Mouse (Mus musculus): Measurements from ENCODE around the gene Mpp2. TPM values are rescaled to one million over a fixed set of nuclear protein-coding genes. Genes with fewer than 3 reads are reported as not detected.

Gene Mpp2
- total RNA-seq, 4 experiments from 2014 or later: 12.6 to 29.0 (median 15.2) TPM

DNA sequence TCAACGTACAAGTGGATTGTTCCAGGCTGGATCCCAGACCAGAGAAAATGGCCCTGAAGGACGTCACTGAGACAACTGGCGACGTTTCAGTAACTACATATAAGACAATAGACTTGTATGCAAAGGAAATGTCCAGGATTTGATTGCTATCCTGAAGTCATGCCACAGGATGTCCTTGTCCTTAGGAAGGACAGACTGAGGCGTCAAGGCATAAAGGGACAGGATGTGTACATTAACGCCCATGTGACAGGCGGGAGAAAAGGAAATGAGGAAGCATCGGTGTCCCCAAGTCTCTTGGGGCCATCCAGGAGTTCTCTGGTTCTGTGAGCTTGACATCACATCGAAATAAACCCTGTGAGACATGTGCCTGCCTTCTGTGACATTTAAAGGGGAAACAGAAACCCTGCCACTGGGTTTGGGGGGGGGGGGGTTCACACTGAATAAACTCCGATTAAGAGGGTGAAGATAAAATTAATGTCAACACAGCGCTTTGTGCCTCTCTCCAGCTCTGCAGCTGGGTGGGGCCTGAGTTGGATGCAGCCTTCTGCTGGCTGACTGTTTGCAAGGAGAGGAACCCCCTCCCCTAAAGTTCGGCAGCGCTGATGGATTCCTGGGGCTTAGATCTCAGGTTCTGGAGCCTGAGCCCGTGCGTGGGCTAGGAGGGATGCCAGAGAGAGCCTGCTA, 79.2 kb downstream of the Mpp2 start:
- no peak for DNase-seq

DNA sequence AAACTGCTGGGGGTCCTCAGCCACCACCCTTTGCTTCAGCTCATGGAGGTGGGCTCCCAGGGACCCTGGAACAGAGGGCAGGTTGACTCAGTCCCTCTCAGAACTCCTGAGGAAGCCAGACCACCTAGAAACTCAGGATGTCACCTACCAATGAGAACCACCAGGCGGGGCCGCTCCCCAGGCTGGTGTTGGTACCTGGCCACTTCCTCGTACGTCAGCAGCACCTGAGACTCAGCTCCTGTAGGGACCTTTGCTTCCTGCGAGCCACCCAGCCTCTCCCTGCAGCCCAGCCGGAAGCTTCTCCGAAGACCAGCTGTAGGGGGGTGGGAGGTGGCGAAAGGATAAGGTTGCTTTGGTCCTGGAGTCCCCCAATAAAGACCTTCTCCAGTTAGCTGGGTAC, 79.9 kb downstream of the Mpp2 start:
- no peak for DNase-seq

Other genes with a start within 250 kb of the Mpp2 start
- 1 to 10 TPM; 1.9 to 6.5 (median 4.1) TPM for gene Meox1, start 194.1 kb downstream of the Mpp2 start, total RNA-seq (2022)
- gene Sost, start 121.5 kb downstream of the Mpp2 start, total RNA-seq (2022): not detected
- not detected for gene Cfap97d1, start 104.2 kb downstream of the Mpp2 start, total RNA-seq (2022)
- gene Dusp3, start 101.5 kb downstream of the Mpp2 start, total RNA-seq (2022): 100 to 1,000 TPM; 110 to 201 (median 145) TPM
- 10 to 100 TPM; 14.5 to 75.4 (median 38.7) TPM for gene Mpp3, start 60.1 kb downstream of the Mpp2 start, total RNA-seq (2022)
- 10 to 100 TPM; 40.5 to 84.1 (median 56.3) TPM for gene Cd300lg, start 47.0 kb downstream of the Mpp2 start, total RNA-seq (2022)
- gene Ppy, start 12.8 kb upstream of the Mpp2 start, total RNA-seq (2022): not detected
- not detected for gene Pyy, start 19.3 kb upstream of the Mpp2 start, total RNA-seq (2022)
- gene Nags, start 57.0 kb upstream of the Mpp2 start, total RNA-seq (2022): 1 to 10 TPM in 2 of 4 experiments, under 1 TPM in 2; 0.20 to 3.0 (median 1.6) TPM
- gene Tmem101, start 67.9 kb upstream of the Mpp2 start, total RNA-seq (2022): 10 to 100 TPM; 18.0 to 21.8 (median 19.7) TPM
- 10 to 100 TPM; 67.2 to 86.9 (median 81.0) TPM for gene Lsm12, start 96.8 kb upstream of the Mpp2 start, total RNA-seq (2022)
- 100 to 1,000 TPM; 143 to 173 (median 158) TPM for gene G6pc3, start 101.1 kb upstream of the Mpp2 start, total RNA-seq (2022)
- gene Hdac5, start 141.7 kb upstream of the Mpp2 start, total RNA-seq (2022): 100 to 1,000 TPM; 100 to 175 (median 132) TPM
- under 1 TPM; 0.41 to 0.83 (median 0.56) TPM for gene BC030867, start 160.4 kb upstream of the Mpp2 start, total RNA-seq (2022)
- gene Asb16, start 180.2 kb upstream of the Mpp2 start, total RNA-seq (2022): 1 to 10 TPM in 2 of 4 experiments, under 1 TPM in 2; 0.20 to 1.2 (median 0.78) TPM
- 10 to 100 TPM; 59.6 to 67.4 (median 63.3) TPM for gene Tmub2, start 196.4 kb upstream of the Mpp2 start, total RNA-seq (2022)
- gene Atxn7l3, start 208.1 kb upstream of the Mpp2 start, total RNA-seq (2022): 10 to 100 TPM; 51.0 to 53.8 (median 52.3) TPM
- 100 to 1,000 TPM in 1 of 4 experiments, 10 to 100 TPM in 3; 87.3 to 115 (median 94.5) TPM for gene Ubtf, start 231.2 kb upstream of the Mpp2 start, total RNA-seq (2022)